Comparison of ENCODE assay signal across 8 mouse cellular contexts in genomic region chr7:28981651-28982273, GRCm38 (mm10). TPM values are rescaled to one million over a fixed set of nuclear protein-coding genes. Genes with fewer than 3 reads are reported as not detected.
A peak's percentile ranks its signal among the peaks of the same experiment; 100 is the strongest.
DNase-seq lines count a peak whose midpoint lies in the region; ATAC-seq and TF ChIP-seq lines count a peak whose summit lies in the region.

Gene Eif3k (minus strand): TSS chr7:28981864.
Gene Map4k1 (plus strand): TSS chr7:28982050.

- ATAC-seq in embryonic facial prominence, embryonic 14.5 days (ENCODE audit: low read depth) = peak; percentile 97
- peak; percentile 97 for ATAC-seq in limb, embryonic 13.5 days (ENCODE audit: low FRiP score, low read depth)
- peak; percentile 97 for ATAC-seq in midbrain, embryonic 16.5 days

- DNase-seq in 3T3-L1 (ENCODE audit: low read depth, low spot score) = peak; percentile 99
- peak; percentile 78 to 93 for DNase-seq in adrenal gland, postnatal 4 days (ENCODE audit: low spot score in 2 of 2)
- peak; percentile 100 for DNase-seq in embryonic facial prominence, embryonic 14.5 days (ENCODE audit: low spot score)
- peak; percentile 91 to 97 for DNase-seq in heart, adult 2 months
- peak; percentile 98 to 99 for DNase-seq in kidney, adult 8-10 months
- peak; percentile 88 to 98 for DNase-seq in spleen, postnatal 10 days (ENCODE audit: low spot score in 2 of 2)

- peaks cover 34% of the 10 kb centered on the region for H3K36me3 ChIP-seq in embryonic facial prominence, embryonic 14.5 days (ENCODE audit: control insufficient read depth, insufficient read depth, low read length)
- no peaks in the 10 kb centered on the region for H3K36me3 ChIP-seq in heart, adult 2 months (ENCODE audit: control insufficient read depth, insufficient read depth, low read length)
- H3K36me3 ChIP-seq in limb, embryonic 13.5 days = peaks cover 30% of the 10 kb centered on the region
- peaks cover 11% of the 10 kb centered on the region; the same call in 1 of the 2 replicates for H3K36me3 ChIP-seq in midbrain, embryonic 16.5 days (ENCODE audit: control insufficient read depth, insufficient read depth, low read length)

- no peaks in the 10 kb centered on the region for H3K9me3 ChIP-seq in embryonic facial prominence, embryonic 14.5 days (ENCODE audit: control insufficient read depth, low read length)
- H3K9me3 ChIP-seq in limb, embryonic 13.5 days = no peaks in the 10 kb centered on the region
- no peaks in the 10 kb centered on the region for H3K9me3 ChIP-seq in midbrain, embryonic 16.5 days (replicated peaks; ENCODE audit: control insufficient read depth, low read length, poor library complexity, severe bottlenecking)

- H3K4me1 ChIP-seq in embryonic facial prominence, embryonic 14.5 days (ENCODE audit: control insufficient read depth, insufficient read depth, low read length) = peaks cover 4% of the 10 kb centered on the region
- peaks cover 5% of the 10 kb centered on the region for H3K4me1 ChIP-seq in heart, adult 2 months (ENCODE audit: control insufficient read depth, insufficient read depth, low read length)
- peaks cover 20% of the 10 kb centered on the region for H3K4me1 ChIP-seq in limb, embryonic 13.5 days
- peaks cover 17% of the 10 kb centered on the region for H3K4me1 ChIP-seq in midbrain, embryonic 16.5 days (ENCODE audit: control insufficient read depth, insufficient read depth, low read length)

- TF ChIP-seq CTCF in heart, adult 2 months (IDR thresholded peaks at IDR 0.05) = 0 out of 2 replicates have a peak, but pooled peaks have one; percentile 3

- H3K27ac ChIP-seq in embryonic facial prominence, embryonic 14.5 days (replicated peaks; ENCODE audit: low read depth, low read length) = peak within 1 kb of the TSS; percentile 82
- H3K27ac ChIP-seq in heart, adult 2 months = peak within 1 kb of the TSS; percentile 89
- H3K27ac ChIP-seq in limb, embryonic 13.5 days = peak within 1 kb of the TSS; percentile 84
- peak within 1 kb of the TSS; percentile 77 for H3K27ac ChIP-seq in midbrain, embryonic 16.5 days (ENCODE audit: low read length)

- intact Hi-C loops in heart, adult 2 months (cut with DNase I) = loop anchor here (5.0 kb wide), 3 partner anchors 196 to 321 kb away; partner anchors contain the start of genes Dpf1, Nfkbib and Sirt2

- peak; percentile 78; the same call in 1 of the 2 replicates for TF ChIP-seq EP300 in heart, adult 2 months (IDR thresholded peaks at IDR 0.05; ENCODE audit: insufficient read depth, low read depth, low read length)

- H3K4me2 ChIP-seq in embryonic facial prominence, embryonic 14.5 days (ENCODE audit: low read depth, low read length) = peak within 1 kb of the TSS; percentile 97
- peak within 1 kb of the TSS; percentile 97 for H3K4me2 ChIP-seq in limb, embryonic 13.5 days (replicated peaks)
- H3K4me2 ChIP-seq in midbrain, embryonic 16.5 days (ENCODE audit: low read length) = peak within 1 kb of the TSS; percentile 99

- under 1% methylated on average over 34 of the region's 36 CpGs for WGBS in embryonic facial prominence, embryonic 14.5 days
- under 1% methylated on average over 36 of the region's 36 CpGs for WGBS in heart, adult 2 months
- under 1% methylated on average over 36 of the region's 36 CpGs for WGBS in limb, embryonic 13.5 days
- WGBS in midbrain, embryonic 16.5 days = under 1% methylated on average over 34 of the region's 36 CpGs

- TF ChIP-seq POLR2A in heart, adult 2 months (IDR thresholded peaks at IDR 0.05; ENCODE audit: insufficient read depth, low read depth, low read length) = peak; percentile 89

- no peaks in the 10 kb centered on the region for H3K27me3 ChIP-seq in embryonic facial prominence, embryonic 14.5 days (replicated peaks; ENCODE audit: control insufficient read depth, insufficient read depth, low read length)
- no peaks in the 10 kb centered on the region for H3K27me3 ChIP-seq in heart, adult 2 months (ENCODE audit: control insufficient read depth, insufficient read depth, low read length)
- no peaks in the 10 kb centered on the region for H3K27me3 ChIP-seq in limb, embryonic 13.5 days
- no peaks in the 10 kb centered on the region for H3K27me3 ChIP-seq in midbrain, embryonic 16.5 days (ENCODE audit: control insufficient read depth, insufficient read depth, low read depth, low read length)

- H3K79me2 ChIP-seq in heart, adult 2 months (replicated peaks; ENCODE audit: control insufficient read depth, insufficient read depth, low read length) = no peaks in the 10 kb centered on the region

- peak within 1 kb of the TSS; percentile 87 for H3K9ac ChIP-seq in embryonic facial prominence, embryonic 14.5 days (ENCODE audit: low read depth, low read length)
- H3K9ac ChIP-seq in heart, adult 2 months (ENCODE audit: low read depth, low read length) = peak within 1 kb of the TSS; percentile 64
- H3K9ac ChIP-seq in limb, embryonic 13.5 days = peak within 1 kb of the TSS; percentile 89
- peak within 1 kb of the TSS; percentile 79 for H3K9ac ChIP-seq in midbrain, embryonic 16.5 days (ENCODE audit: low read depth, low read length)

- H3K4me3 ChIP-seq in embryonic facial prominence, embryonic 14.5 days (ENCODE audit: low read depth, low read length) = peak within 1 kb of the TSS; percentile 86
- peak within 1 kb of the TSS; percentile 83 for H3K4me3 ChIP-seq in heart, adult 2 months
- H3K4me3 ChIP-seq in limb, embryonic 13.5 days = peak within 1 kb of the TSS; percentile 86
- peak within 1 kb of the TSS; percentile 77 for H3K4me3 ChIP-seq in midbrain, embryonic 16.5 days (ENCODE audit: low read depth, low read length)

RNA-seq across cellular contexts. Expression of gene Eif3k, which starts in this region (rescaled TPM):
- 100 to 1,000 TPM; 308 to 312 TPM for total RNA-seq in adrenal gland, postnatal 4 days (2021)
- 403 and 404 TPM in 2 replicates for polyA plus RNA-seq in embryonic facial prominence, embryonic 14.5 days (2014; fragmentation: Nextera tagmentation; extraction: Ambion mirVana)
- 100 to 1,000 TPM; 156 to 177 TPM for total RNA-seq in heart, adult 2 months (2021)
- 221 and 283 TPM in 2 replicates for polyA plus RNA-seq in heart, adult 2 months (2012; rRNA removed)
- polyA plus RNA-seq in limb, embryonic 13.5 days (2015; fragmentation: Nextera tagmentation; extraction: Ambion mirVana) = 422 and 454 TPM in 2 replicates
- 279 TPM in 2 replicates for polyA plus RNA-seq in midbrain, embryonic 16.5 days (2015; fragmentation: Nextera tagmentation; extraction: Ambion mirVana)

RNA-seq across cellular contexts. Expression of gene Map4k1, which starts in this region (rescaled TPM):
- 1 to 10 TPM; 2.5 to 3.6 TPM for total RNA-seq in adrenal gland, postnatal 4 days (2021)
- 7.2 and 8.7 TPM in 2 replicates for polyA plus RNA-seq in embryonic facial prominence, embryonic 14.5 days (2014; fragmentation: Nextera tagmentation; extraction: Ambion mirVana)
- 1 to 10 TPM in 1 of 2 experiments, under 1 TPM in 1; 0.91 to 1.1 TPM for total RNA-seq in heart, adult 2 months (2021)
- polyA plus RNA-seq in heart, adult 2 months (2012; rRNA removed) = 2.7 and 3.4 TPM in 2 replicates
- polyA plus RNA-seq in limb, embryonic 13.5 days (2015; fragmentation: Nextera tagmentation; extraction: Ambion mirVana) = 9.5 and 10.0 TPM in 2 replicates
- 11.8 and 13.2 TPM in 2 replicates for polyA plus RNA-seq in midbrain, embryonic 16.5 days (2015; fragmentation: Nextera tagmentation; extraction: Ambion mirVana)

Comparison
In these comparisons a context has a peak if more than half of its experiments do, and no peak if none do; other contexts are left out.
1. Peak in every context shown above with its lines: DNase-seq, ATAC-seq, H3K4me3 ChIP-seq and H3K27ac ChIP-seq.